Mouse (Mus musculus): ENCODE results near the gene Ccdc92b. TPM values are rescaled to one million over a fixed set of nuclear protein-coding genes. Genes with fewer than 3 reads are reported as not detected.

Ccdc92b gene
- total RNA-seq, 1 experiment: 1.8 TPM

DNA sequence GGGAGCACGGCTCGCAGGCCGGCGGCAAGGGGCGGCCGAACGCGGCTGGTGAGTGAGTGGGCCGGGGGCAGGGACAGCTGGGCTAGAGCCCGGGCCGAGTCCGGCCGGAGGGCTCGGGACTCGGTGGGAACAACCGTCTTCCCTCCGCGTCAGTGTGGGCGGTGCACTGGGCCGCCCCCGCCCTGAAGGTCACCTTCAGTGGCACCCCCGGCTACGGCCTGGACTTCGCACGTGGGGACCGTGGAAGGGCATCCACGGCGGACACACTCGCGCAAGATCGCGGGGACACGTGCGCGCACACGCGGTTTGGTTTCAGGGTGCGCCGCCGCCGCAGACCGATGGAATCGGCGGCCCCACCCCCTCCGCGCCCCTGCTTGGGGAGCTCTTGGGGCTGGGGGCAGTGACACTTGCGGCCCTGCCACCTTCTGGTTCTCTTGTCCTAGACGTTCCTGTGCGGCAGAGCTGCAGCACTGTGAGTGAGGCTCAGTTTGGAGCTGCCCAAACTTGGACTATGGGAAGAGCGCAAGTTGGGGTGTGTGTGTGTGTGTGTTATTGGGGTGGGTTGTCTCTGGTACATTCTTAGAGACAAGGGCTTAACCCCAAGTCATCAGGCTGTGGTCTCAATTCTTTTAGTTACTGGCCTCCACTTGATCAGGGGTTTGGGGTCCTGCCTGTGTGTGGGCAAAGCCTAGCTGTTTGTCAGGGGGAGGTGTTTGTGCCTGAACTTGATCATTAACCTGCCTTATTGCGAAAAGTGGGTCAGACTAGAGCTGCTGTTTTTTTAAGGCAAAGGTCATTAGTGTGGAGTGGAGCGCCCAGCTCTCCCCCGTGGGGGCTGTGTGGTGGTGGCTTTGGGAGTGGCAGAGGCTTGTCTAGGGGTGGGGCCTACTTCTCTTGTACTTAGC, 30.5 kb downstream of the Ccdc92b start:
- Histone ChIP-seq H3K4me1 (ENCODE audit: control insufficient read depth in 2 of 2, insufficient read depth in 2 of 2, low read length in 2 of 2, poor library complexity in 1 of 2) (peaks cover 9 to 26% of the 10 kb centered on the region in 2 experiments), H3K27ac (ENCODE audit: insufficient read depth, low read depth, low read length, poor library complexity, severe bottlenecking) (peak overlapping the region; percentile 72), H3K9ac (ENCODE audit: insufficient read depth, low read depth, low read length, poor library complexity, severe bottlenecking) (peak overlapping the region; percentile 94), H3K9me3 (ENCODE audit: control insufficient read depth, insufficient read depth, low read depth, low read length) (no peaks in the 10 kb centered on the region), H3K4me3 (ENCODE audit: insufficient read depth in 1 of 2, low read depth in 1 of 2, low read length in 2 of 2, poor library complexity in 1 of 2, severe bottlenecking in 1 of 2) (peak overlapping the region; percentile 90 to 94), H3K36me3 (ENCODE audit: control insufficient read depth, insufficient read depth, low read length, poor library complexity, severe bottlenecking) (peaks cover 5% of the 10 kb centered on the region; the same call in 1 of the 2 replicates)
- TF ChIP-seq ZNF384 (IDR thresholded peaks at IDR 0.05; ENCODE audit: low read depth, low read length) (no peak), HCFC1 (IDR thresholded peaks at IDR 0.05; ENCODE audit: borderline replicate concordance, insufficient read depth, low read length) (no peak; the same call in 1 of the 2 replicates)
- no peak for DNase-seq (ENCODE audit: low read depth, low spot score)
- in situ Hi-C loops (cut with MboI; ENCODE audit: low sequenced_read_pairs in 2 of 2, unreplicated experiment in 2 of 2): loop anchor here in 1 of 2 experiments (25.0 kb wide), 1 partner anchor 837 kb away; the partner anchor contains the start of gene Prpf8

DNA sequence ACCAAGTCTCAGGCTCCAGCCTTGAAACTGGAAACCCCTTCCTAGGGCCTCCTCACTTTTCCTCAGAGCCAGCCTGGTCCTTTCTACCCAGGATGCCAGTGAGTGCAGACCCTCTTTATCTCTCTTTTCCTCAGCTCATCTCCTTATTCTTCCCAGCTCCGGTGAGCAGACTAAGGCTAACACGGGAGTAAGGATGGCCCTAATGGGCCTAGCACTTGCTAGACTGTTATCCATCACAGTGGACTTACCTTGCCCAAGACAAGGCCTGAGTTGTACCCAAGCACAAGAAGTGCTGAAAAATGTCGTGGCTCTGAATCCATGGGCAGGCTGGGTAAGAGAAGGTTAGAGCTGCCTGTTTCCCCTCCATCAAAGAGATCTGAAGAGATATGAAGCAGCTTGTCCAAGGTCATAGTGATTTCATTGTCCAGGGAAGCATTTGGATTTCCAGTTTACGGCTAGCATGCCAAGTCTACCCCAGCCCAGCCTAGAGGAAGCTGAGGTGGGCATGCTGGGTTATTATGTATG, 31.2 kb downstream of the Ccdc92b start:
- Histone ChIP-seq H3K36me3 (ENCODE audit: control insufficient read depth, insufficient read depth, low read length, poor library complexity, severe bottlenecking) (peaks cover 5% of the 10 kb centered on the region; the same call in 1 of the 2 replicates), H3K9ac (ENCODE audit: insufficient read depth, low read depth, low read length, poor library complexity, severe bottlenecking) (peak overlapping the region; percentile 94), H3K9me3 (ENCODE audit: control insufficient read depth, insufficient read depth, low read depth, low read length) (no peaks in the 10 kb centered on the region), H3K4me1 (ENCODE audit: control insufficient read depth in 2 of 2, insufficient read depth in 2 of 2, low read length in 2 of 2, poor library complexity in 1 of 2) (peaks cover 9 to 26% of the 10 kb centered on the region in 2 experiments), H3K4me3 (ENCODE audit: insufficient read depth in 1 of 2, low read depth in 1 of 2, low read length in 2 of 2, poor library complexity in 1 of 2, severe bottlenecking in 1 of 2) (peak overlapping the region; percentile 90 to 94), H3K27ac (ENCODE audit: insufficient read depth, low read depth, low read length, poor library complexity, severe bottlenecking) (no peak overlapping the region)
- in situ Hi-C loops (cut with MboI; ENCODE audit: low sequenced_read_pairs in 2 of 2, unreplicated experiment in 2 of 2): loop anchor here in 1 of 2 experiments (25.0 kb wide), 1 partner anchor 837 kb away; the partner anchor contains the start of gene Prpf8
- TF ChIP-seq ZC3H11A (IDR thresholded peaks at IDR 0.05; ENCODE audit: borderline replicate concordance, low read depth, low read length): no peak
- no peak for TF ChIP-seq CHD2 (IDR thresholded peaks at IDR 0.05; ENCODE audit: low read depth, low read length)
- TF ChIP-seq MAFK (IDR thresholded peaks at IDR 0.05; ENCODE audit: insufficient read depth, low read depth, low read length): no peak
- no peak for TF ChIP-seq ZNF384 (IDR thresholded peaks at IDR 0.05; ENCODE audit: low read depth, low read length)
- TF ChIP-seq HCFC1 (IDR thresholded peaks at IDR 0.05; ENCODE audit: borderline replicate concordance, insufficient read depth, low read length): no peak
- DNase-seq (ENCODE audit: low read depth, low spot score): no peak

DNA sequence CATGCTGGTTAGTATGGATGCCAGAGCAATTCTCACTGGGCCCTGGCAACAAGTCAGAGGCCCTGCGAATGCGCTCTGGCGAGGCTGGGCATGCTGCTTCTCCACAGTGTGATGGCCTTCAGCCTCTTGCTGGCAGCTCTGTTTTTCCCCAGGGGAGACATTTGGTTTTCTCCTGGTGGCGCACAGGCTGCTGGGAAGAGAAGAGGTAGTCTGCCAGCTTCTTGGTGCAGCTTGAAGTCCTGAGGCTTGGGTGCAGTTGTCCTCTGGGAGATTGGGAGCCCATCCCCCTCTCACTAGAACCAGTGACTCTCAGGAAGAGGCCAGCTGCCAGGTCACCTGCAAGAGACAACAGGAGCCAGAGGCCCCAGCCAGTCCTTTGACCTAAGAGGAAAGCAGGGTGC, 33.4 kb downstream of the Ccdc92b start:
- TF ChIP-seq MAFK (IDR thresholded peaks at IDR 0.05; ENCODE audit: insufficient read depth, low read depth, low read length): no peak
- TF ChIP-seq ZC3H11A (IDR thresholded peaks at IDR 0.05; ENCODE audit: borderline replicate concordance, low read depth, low read length): no peak
- TF ChIP-seq CHD2 (IDR thresholded peaks at IDR 0.05; ENCODE audit: low read depth, low read length): no peak
- no peak for TF ChIP-seq HCFC1 (IDR thresholded peaks at IDR 0.05; ENCODE audit: borderline replicate concordance, insufficient read depth, low read length)
- no peak for TF ChIP-seq ZNF384 (IDR thresholded peaks at IDR 0.05; ENCODE audit: low read depth, low read length)
- in situ Hi-C loops (cut with MboI; ENCODE audit: low sequenced_read_pairs in 2 of 2, unreplicated experiment in 2 of 2): loop anchor here in 1 of 2 experiments (25.0 kb wide), 1 partner anchor 835 kb away; the partner anchor contains the start of gene Prpf8
- Histone ChIP-seq H3K9ac (ENCODE audit: insufficient read depth, low read depth, low read length, poor library complexity, severe bottlenecking) (no peak overlapping the region), H3K36me3 (ENCODE audit: control insufficient read depth, insufficient read depth, low read length, poor library complexity, severe bottlenecking) (peaks cover 20% of the 10 kb centered on the region), H3K27ac (ENCODE audit: insufficient read depth, low read depth, low read length, poor library complexity, severe bottlenecking) (no peak overlapping the region), H3K9me3 (ENCODE audit: control insufficient read depth, insufficient read depth, low read depth, low read length) (no peaks in the 10 kb centered on the region), H3K4me3 (ENCODE audit: insufficient read depth in 1 of 2, low read depth in 1 of 2, low read length in 2 of 2, poor library complexity in 1 of 2, severe bottlenecking in 1 of 2) (no peak overlapping the region), H3K4me1 (ENCODE audit: control insufficient read depth in 2 of 2, insufficient read depth in 2 of 2, low read length in 2 of 2, poor library complexity in 1 of 2) (peaks cover 9 to 26% of the 10 kb centered on the region in 2 experiments)
- no peak for DNase-seq (ENCODE audit: low read depth, low spot score)

DNA sequence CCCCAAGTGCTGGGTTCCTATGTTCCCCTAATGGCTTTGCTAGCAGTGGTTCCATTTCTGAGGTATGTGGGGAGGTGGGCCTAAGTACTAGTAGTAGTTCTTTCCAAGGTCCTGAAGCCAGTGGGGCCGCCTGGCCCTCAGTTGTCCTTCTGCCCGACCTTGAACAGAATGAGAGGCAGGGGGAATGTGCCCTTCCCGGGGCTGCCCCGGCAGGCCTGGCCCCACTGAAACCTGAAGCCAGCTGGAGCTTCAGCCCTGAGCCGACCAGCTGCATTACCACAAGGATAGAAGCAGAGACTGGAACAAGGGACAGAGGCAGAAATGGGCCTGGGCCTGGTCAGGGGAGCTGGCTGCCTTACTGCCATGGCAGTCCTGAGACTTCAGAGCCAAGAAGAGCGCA, 34.0 kb downstream of the Ccdc92b start:
- H3K4me3 ChIP-seq (ENCODE audit: insufficient read depth in 1 of 2, low read depth in 1 of 2, low read length in 2 of 2, poor library complexity in 1 of 2, severe bottlenecking in 1 of 2): no peak overlapping the region
- TF ChIP-seq HCFC1 (IDR thresholded peaks at IDR 0.05; ENCODE audit: borderline replicate concordance, insufficient read depth, low read length) (no peak), MAFK (IDR thresholded peaks at IDR 0.05; ENCODE audit: insufficient read depth, low read depth, low read length) (no peak), ZC3H11A (IDR thresholded peaks at IDR 0.05; ENCODE audit: borderline replicate concordance, low read depth, low read length) (no peak), ZNF384 (IDR thresholded peaks at IDR 0.05; ENCODE audit: low read depth, low read length) (no peak), CHD2 (IDR thresholded peaks at IDR 0.05; ENCODE audit: low read depth, low read length) (no peak)
- H3K9ac ChIP-seq (ENCODE audit: insufficient read depth, low read depth, low read length, poor library complexity, severe bottlenecking): no peak overlapping the region
- no peaks in the 10 kb centered on the region for H3K9me3 ChIP-seq (ENCODE audit: control insufficient read depth, insufficient read depth, low read depth, low read length)
- H3K4me1 ChIP-seq (ENCODE audit: control insufficient read depth in 2 of 2, insufficient read depth in 2 of 2, low read length in 2 of 2, poor library complexity in 1 of 2): peaks cover 9 to 25% of the 10 kb centered on the region in 2 experiments
- DNase-seq (ENCODE audit: low read depth, low spot score): no peak
- H3K36me3 ChIP-seq (ENCODE audit: control insufficient read depth, insufficient read depth, low read length, poor library complexity, severe bottlenecking): peaks cover 24% of the 10 kb centered on the region
- in situ Hi-C loops (cut with MboI; ENCODE audit: low sequenced_read_pairs in 2 of 2, unreplicated experiment in 2 of 2): loop anchor here in 1 of 2 experiments (25.0 kb wide), 1 partner anchor 834 kb away; the partner anchor contains the start of gene Prpf8
- H3K27ac ChIP-seq (ENCODE audit: insufficient read depth, low read depth, low read length, poor library complexity, severe bottlenecking): no peak overlapping the region
